Mouse (Mus musculus) liver, embryonic 16.5 days (tissue): ENCODE data around the gene Gm45618. TPM values are rescaled to one million over a fixed set of nuclear protein-coding genes. Genes with fewer than 3 reads are reported as not detected.
"Not testable (repeated sequence)": the region's sequence is repeated elsewhere in the genome, so short reads cannot be mapped to it uniquely, and the experiment has no call there.

Experiments used
- ATAC-seq: fragments of 200-750 bp; cut with Nextera tagmentation; 2 replicates; pipeline ENCODE4 v1.8.0; 2017; ENCODE audit warnings: low read depth, mild to moderate bottlenecking, moderate number of reproducible peaks, moderate library complexity
- H3K27ac ChIP-seq: fragments of 300-500 bp; sonication (generic); 2 replicates; pipeline ENCODE4 v1.5.1; 2014; ENCODE audit warnings: mild to moderate bottlenecking, low read length
- H3K27me3 ChIP-seq: fragments of 300-500 bp; sonication (generic); 2 replicates; pipeline ENCODE4 v1.6.1; 2014; ENCODE audit warnings: low read depth, low read length, mixed read lengths; ENCODE audit not compliant: control insufficient read depth, insufficient read depth
- H3K36me3 ChIP-seq: fragments of 300-500 bp; sonication (generic); 2 replicates; pipeline ENCODE4 v1.6.1; 2014; ENCODE audit warnings: mild to moderate bottlenecking; ENCODE audit not compliant: control insufficient read depth, insufficient read depth
- H3K4me1 ChIP-seq: fragments of 300-500 bp; sonication (generic); 2 replicates; pipeline ENCODE4 v1.6.1; 2014; ENCODE audit warnings: low read depth, low read length, mixed read lengths; ENCODE audit not compliant: control insufficient read depth
- H3K4me2 ChIP-seq: fragments of 300-500 bp; sonication (generic); 2 replicates; pipeline ENCODE4 v1.6.1; 2014; ENCODE audit warnings: low read depth, low read length, mixed read lengths
- H3K4me3 ChIP-seq: fragments of 300-500 bp; sonication (generic); 2 replicates; pipeline ENCODE4 v1.5.1; 2014; ENCODE audit warnings: low read depth, mild to moderate bottlenecking, low read length
- H3K9ac ChIP-seq: fragments of 300-500 bp; sonication (generic); 2 replicates; pipeline ENCODE4 v1.6.1; 2014; ENCODE audit warnings: low read depth, low read length
- H3K9me3 ChIP-seq: fragments of 300-500 bp; sonication (generic); replicated peaks from 2 replicates; pipeline ENCODE4 v1.6.1; 2016; ENCODE audit warnings: low read length; ENCODE audit not compliant: control insufficient read depth
- WGBS: fragments of 180-500 bp; shearing (Covaris S2); extraction: QIAGEN DNeasy Blood & Tissue Kit; methylation state at CpG from one replicate; pipeline ENCODE4 v1.1.7; 2014; ENCODE audit not compliant: insufficient replicate concordance; 5-methylcytosine and 5-hydroxymethylcytosine counted together
- polyA plus RNA-seq: library from polyadenylated mRNA; unstranded; fragments of >200 nt; fragmentation: Nextera tagmentation; extraction: Ambion mirVana; gene quantifications from 2 replicates; pipeline ENCODE4 v1.2.1, GENCODE M21; 2015

Gm45618 gene
- polyA plus RNA-seq, 1 experiment from 2014 or later = not detected

DNA sequence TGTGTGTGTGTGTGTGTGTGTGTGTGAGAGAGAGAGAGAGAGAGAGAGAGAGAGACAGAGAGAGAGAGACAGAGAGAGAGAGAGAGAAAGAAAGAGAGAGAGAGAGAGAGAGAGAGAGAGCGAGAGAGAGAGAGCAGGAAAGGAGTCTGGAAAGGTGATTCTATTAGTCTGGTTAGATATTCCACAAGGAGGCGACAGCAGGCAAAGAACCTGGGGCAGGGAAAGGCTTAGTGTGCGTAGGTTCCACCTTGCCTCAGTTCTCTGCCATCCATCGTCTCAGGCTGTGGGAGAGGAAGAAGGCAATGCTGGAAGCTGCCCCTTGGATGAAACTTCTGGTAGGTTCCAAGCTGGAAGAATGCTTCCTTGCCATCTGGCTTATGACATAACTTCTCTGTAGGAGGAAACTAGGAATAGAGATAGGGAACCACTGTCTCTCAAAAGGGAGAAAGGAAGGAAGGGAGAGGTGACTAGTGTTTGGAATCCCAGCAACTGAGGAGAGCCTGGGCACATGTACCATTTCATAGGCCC lies 24.9 kb upstream of the Gm45618 start:
- Histone ChIP-seq H3K9ac (no peak overlapping the region), H3K27me3 (no peaks in the 10 kb centered on the region), H3K36me3 (no peaks in the 10 kb centered on the region), H3K4me2 (no peak overlapping the region), H3K4me3 (no peak overlapping the region), H3K27ac (no peak overlapping the region), H3K9me3 (no peaks in the 10 kb centered on the region), H3K4me1 (no peaks in the 10 kb centered on the region)
- 44% methylated on average over 4 of the region's 4 CpGs for WGBS
- no peak for ATAC-seq

DNA sequence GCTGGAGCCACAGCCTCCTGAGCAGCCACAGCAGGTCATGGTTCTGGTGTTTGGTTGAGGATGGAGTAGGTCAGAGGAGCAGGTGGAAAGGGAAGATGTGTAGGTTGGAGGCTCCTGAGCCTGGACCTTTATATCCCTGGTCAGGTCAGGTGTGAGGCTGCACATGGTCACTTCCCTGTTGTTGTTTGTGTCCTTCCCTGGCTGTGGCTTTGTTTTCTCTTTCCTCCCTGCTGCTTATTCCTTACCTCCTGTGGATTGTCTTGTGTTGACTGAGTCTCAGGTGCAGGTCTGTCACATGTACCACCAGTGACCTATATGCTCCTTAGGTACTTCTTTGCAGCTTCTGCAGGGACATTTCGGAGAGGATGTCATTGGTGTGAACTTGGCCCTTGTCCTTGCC lies 24.0 kb upstream of the Gm45618 start, which contains the start of gene Gm45337:
Gene Gm45337 (minus strand): TSS at position 101 of the 400 bp plus-strand sequence.
- no peak within 1 kb of the TSS for H3K9ac ChIP-seq
- WGBS = 42% methylated on average over 1 of the region's 1 CpGs
- no peaks in the 10 kb centered on the region for H3K36me3 ChIP-seq
- no peak within 1 kb of the TSS for H3K4me2 ChIP-seq
- H3K4me1 ChIP-seq = no peaks in the 10 kb centered on the region
- H3K4me3 ChIP-seq = no peak within 1 kb of the TSS
- H3K27me3 ChIP-seq = no peaks in the 10 kb centered on the region
- no peak for ATAC-seq
- H3K27ac ChIP-seq = no peak within 1 kb of the TSS
- H3K9me3 ChIP-seq = no peaks in the 10 kb centered on the region

DNA sequence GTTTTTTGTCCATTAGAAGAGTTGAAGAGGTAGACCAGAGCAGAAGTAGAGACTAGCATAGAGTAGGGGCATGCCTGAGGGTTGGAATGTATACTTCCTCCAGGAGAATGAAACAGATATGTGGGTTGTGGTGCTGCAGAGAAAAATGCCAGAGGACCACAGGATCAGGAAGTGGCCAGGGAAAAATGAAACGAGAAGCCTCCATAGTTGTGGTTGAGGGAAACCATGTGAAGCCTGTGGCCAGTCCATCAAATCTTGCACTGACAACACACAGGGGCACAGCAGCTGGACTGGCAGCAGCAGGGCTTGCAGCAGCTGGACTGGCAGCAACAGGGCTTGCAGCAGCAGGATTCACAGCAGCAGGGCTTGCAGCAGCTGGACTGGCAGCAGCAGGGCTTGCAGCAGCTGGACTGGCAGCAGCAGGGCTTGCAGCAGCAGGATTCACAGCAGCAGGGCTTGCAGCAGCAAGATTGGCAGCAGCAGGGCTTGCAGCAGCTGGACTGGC lies 23.0 kb upstream of the Gm45618 start:
- ATAC-seq, H3K9me3 ChIP-seq, H3K4me2 ChIP-seq, H3K27ac ChIP-seq, H3K27me3 ChIP-seq, H3K9ac ChIP-seq, H3K4me1 ChIP-seq, H3K4me3 ChIP-seq, H3K36me3 ChIP-seq: not testable (repeated sequence)
- 0% methylated on average over 1 of the region's 1 CpGs for WGBS

DNA sequence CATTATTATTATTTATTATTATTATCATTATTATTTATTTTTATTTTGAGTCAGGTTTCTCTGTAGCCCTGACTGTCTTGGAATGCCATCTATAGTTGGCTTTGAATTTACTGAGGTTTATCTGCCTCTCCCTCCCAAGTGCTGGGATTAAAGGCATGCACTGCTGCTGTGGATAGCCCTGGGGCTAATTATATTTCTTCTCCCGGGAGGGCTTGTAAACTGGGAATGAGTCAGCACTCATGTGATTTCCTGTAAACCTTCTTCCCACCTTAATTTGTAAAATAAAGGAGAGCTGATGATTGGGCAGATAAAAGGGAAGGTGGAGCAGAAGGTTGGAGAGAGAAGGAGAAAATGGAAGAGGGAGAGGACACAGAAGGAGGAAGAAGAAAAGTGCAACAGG lies 20.2 kb upstream of the Gm45618 start:
- H3K27me3 ChIP-seq = no peaks in the 10 kb centered on the region
- no peaks in the 10 kb centered on the region for H3K36me3 ChIP-seq
- no peak overlapping the region for H3K27ac ChIP-seq
- 18% methylated on average over 1 of the region's 1 CpGs for WGBS
- no peak overlapping the region for H3K9ac ChIP-seq
- no peak overlapping the region for H3K4me2 ChIP-seq
- H3K4me1 ChIP-seq = no peaks in the 10 kb centered on the region
- no peak overlapping the region for H3K4me3 ChIP-seq
- no peaks in the 10 kb centered on the region for H3K9me3 ChIP-seq
- no peak for ATAC-seq

DNA sequence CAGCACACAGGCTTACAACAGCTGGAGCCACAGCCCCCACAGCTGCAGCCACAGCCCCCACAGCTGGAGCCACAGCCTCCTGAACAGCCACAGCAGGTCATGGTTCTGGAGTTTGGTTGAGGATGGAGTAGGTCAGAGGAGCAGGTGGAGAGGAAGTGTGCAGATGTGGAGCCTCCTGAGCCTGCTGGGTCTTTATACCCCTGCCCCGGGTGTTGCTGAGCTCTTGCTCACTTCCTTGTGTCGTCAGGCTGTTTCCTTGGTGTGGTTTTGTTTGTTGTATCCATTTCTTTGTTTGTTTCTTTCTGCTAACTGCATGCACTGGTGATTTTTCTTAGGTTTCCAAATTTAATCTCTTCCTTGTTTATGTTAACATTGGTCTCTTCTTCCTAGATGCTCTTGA lies 15.4 kb upstream of the Gm45618 start, which contains the start of gene Gm39115:
Gene Gm39115 (minus strand): TSS at position 101 of the 400 bp plus-strand sequence.
- not testable (repeated sequence) for H3K4me3 ChIP-seq, H3K27ac ChIP-seq, H3K36me3 ChIP-seq, H3K9me3 ChIP-seq, H3K4me2 ChIP-seq, H3K27me3 ChIP-seq, ATAC-seq, H3K4me1 ChIP-seq, H3K9ac ChIP-seq
- WGBS = 2% methylated on average over 2 of the region's 2 CpGs

DNA sequence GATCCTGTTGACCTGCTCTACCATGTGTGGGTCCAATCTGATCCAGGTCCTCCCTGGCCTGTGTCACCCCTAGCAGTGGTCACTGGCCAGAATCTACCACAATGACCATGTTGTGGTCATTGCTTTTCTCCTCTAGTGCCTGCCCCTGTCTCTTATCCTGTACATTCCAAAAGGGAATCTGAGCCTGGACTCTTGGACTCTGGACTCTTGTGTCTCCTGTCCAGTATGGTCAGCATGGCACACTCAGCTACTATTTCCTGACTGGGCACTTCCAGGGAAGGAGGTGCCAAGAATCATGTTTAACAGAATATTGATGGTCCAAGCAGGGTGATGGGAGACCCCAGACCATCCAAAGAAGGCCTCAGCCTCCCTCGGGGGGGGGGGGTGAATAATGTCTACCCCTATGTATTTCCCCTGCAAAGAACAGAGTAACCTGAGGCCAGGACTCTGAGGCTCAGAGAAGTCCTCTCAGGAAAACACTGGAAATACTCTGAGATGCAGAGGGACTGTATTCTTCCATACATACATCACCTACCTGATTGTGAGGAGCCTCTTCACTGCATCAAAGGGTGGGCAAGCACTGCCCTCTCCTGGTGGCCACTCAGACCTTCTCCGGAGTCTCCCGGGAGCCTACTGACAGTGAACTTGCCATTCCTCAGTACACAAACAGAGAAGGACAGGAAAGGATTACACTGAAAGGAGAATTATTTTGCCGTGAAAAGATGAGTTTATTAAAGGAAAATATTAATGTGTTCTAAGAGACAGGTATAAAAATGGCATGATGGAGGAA lies 13.9 kb upstream of the Gm45618 start:
- H3K4me2 ChIP-seq = no peak overlapping the region
- H3K9me3 ChIP-seq = no peaks in the 10 kb centered on the region
- no peaks in the 10 kb centered on the region for H3K27me3 ChIP-seq
- 35% methylated on average over 4 of the region's 4 CpGs for WGBS
- ATAC-seq = no peak
- H3K9ac ChIP-seq = no peak overlapping the region
- H3K4me3 ChIP-seq = no peak overlapping the region
- no peak overlapping the region for H3K27ac ChIP-seq
- H3K4me1 ChIP-seq = no peaks in the 10 kb centered on the region
- no peaks in the 10 kb centered on the region for H3K36me3 ChIP-seq

DNA sequence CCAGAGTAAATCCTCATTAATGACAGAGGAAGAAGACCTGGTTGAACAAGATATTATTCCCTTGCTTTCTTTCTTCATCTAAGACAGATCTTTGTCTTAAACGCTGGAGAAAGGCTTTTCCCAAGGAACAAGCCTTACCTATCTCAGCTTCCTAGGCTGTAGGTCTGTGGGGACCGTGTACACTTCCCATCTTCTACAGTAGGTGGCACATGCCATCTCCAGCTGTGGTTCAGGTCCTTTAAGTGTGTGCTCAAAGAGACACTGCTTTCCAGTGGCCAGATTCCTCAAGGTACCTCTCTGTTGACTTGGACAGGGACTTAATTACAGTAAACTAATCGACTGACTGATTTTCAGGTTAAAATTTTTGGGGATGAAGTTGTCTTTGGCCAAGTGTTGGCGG lies 8.3 kb upstream of the Gm45618 start:
- H3K4me1 ChIP-seq = no peaks in the 10 kb centered on the region
- no peaks in the 10 kb centered on the region for H3K27me3 ChIP-seq
- H3K9me3 ChIP-seq = no peaks in the 10 kb centered on the region
- H3K4me2 ChIP-seq = no peak overlapping the region
- no peaks in the 10 kb centered on the region for H3K36me3 ChIP-seq
- no peak overlapping the region for H3K4me3 ChIP-seq
- no peak overlapping the region for H3K9ac ChIP-seq
- ATAC-seq = no peak
- no peak overlapping the region for H3K27ac ChIP-seq
- 26% methylated on average over 4 of the region's 4 CpGs for WGBS

DNA sequence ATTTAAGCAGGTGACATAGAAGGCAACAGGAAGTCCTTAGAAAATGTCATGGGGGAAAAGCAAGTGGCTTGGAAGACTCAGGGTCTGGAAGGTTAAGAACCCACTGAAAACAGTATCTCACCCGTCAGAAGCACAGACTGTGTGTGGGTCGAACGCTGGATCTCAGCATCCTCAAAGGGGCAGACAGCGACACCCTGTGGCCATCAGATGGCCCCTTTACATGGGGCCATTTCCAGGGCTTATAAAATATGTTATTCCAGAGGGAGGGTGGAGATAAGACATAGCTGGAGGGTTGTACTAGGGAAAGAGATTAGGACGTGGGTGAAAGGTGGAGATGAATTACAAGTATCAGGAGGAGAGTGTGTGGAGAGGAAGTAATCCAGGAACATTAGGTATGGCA lies 897 bp downstream of the Gm45618 start:
- no peaks in the 10 kb centered on the region for H3K4me1 ChIP-seq
- no peaks in the 10 kb centered on the region for H3K36me3 ChIP-seq
- no peak overlapping the region for H3K4me2 ChIP-seq
- no peak for ATAC-seq
- no peaks in the 10 kb centered on the region for H3K27me3 ChIP-seq
- H3K9ac ChIP-seq = no peak overlapping the region
- WGBS = 12% methylated on average over 5 of the region's 5 CpGs
- H3K9me3 ChIP-seq = no peaks in the 10 kb centered on the region
- no peak overlapping the region for H3K4me3 ChIP-seq
- no peak overlapping the region for H3K27ac ChIP-seq

DNA sequence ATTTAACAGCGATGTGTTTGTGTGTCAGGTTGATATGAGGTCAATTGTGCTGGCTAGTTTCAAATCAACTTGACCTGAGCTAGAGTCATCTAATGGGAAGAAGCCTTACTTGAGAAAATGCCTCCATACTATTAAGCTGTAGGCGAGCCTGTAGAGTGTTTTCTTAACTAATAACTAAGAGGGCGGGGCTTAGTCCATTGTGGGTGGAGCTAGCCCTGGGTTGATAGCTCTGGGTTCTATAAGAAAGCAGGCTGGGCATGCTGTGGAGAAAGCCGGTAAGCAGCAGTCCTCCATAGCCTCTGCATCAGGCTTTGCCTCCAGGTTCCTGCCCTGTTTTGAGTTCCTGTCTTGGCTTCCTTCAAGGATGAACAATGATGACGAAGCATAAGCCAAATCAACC lies 15.8 kb downstream of the Gm45618 start:
- no peaks in the 10 kb centered on the region for H3K4me1 ChIP-seq
- no peak overlapping the region for H3K27ac ChIP-seq
- no peak overlapping the region for H3K9ac ChIP-seq
- H3K9me3 ChIP-seq = no peaks in the 10 kb centered on the region
- WGBS = 37% methylated on average over 5 of the region's 5 CpGs
- ATAC-seq = no peak
- H3K36me3 ChIP-seq = no peaks in the 10 kb centered on the region
- H3K4me2 ChIP-seq = no peak overlapping the region
- peaks cover 4% of the 10 kb centered on the region for H3K27me3 ChIP-seq
- H3K4me3 ChIP-seq = no peak overlapping the region
